ENCODE assay signal across 21 mouse cellular contexts in genomic region chr2:161593391-161594152, GRCm38 (mm10).
DNase-seq lines count a peak whose midpoint lies in the region; ATAC-seq and TF ChIP-seq lines count a peak whose summit lies in the region.
"Had no signal": no experiment of that assay in that cellular context is flagged by ENCODE, and none has a peak within 500 bp of the region (broad histone marks: within the 10 kb centered on the region; RNA-seq: fewer than 3 reads in every experiment).

No protein-coding gene starts in this region.

- no peaks in the 10 kb centered on the region for H3K36me3 ChIP-seq in lung, postnatal 0 days (ENCODE audit: insufficient read depth, low read length)
- no peaks in the 10 kb centered on the region for H3K36me3 ChIP-seq in intestine, embryonic 15.5 days
- no peaks in the 10 kb centered on the region for H3K36me3 ChIP-seq in intestine, embryonic 16.5 days (ENCODE audit: control insufficient read depth, insufficient read depth, low read length)
- H3K36me3 ChIP-seq in stomach, embryonic 16.5 days (ENCODE audit: control insufficient read depth, insufficient read depth, low read length) = no peaks in the 10 kb centered on the region
- no peaks in the 10 kb centered on the region for H3K36me3 ChIP-seq in midbrain, embryonic 11.5 days (ENCODE audit: control insufficient read depth, insufficient read depth, low read length)
- H3K36me3 ChIP-seq: embryonic facial prominence, embryonic 12.5 days; forebrain, embryonic 15.5 days had no signal

- no peak overlapping the region for H3K4me3 ChIP-seq in lung, postnatal 0 days (ENCODE audit: low read depth, low read length)
- H3K4me3 ChIP-seq in intestine, embryonic 15.5 days (replicated peaks) = no peak overlapping the region
- no peak overlapping the region for H3K4me3 ChIP-seq in intestine, embryonic 16.5 days (ENCODE audit: low read length)
- H3K4me3 ChIP-seq in stomach, embryonic 16.5 days (replicated peaks; ENCODE audit: low read length) = no peak overlapping the region
- no peak overlapping the region for H3K4me3 ChIP-seq in midbrain, embryonic 11.5 days (ENCODE audit: low read depth, low read length)
- H3K4me3 ChIP-seq: embryonic facial prominence, embryonic 12.5 days; forebrain, embryonic 13.5 days; forebrain, embryonic 15.5 days had no signal

- no peak overlapping the region for H3K9ac ChIP-seq in lung, postnatal 0 days (replicated peaks; ENCODE audit: low read depth)
- no peak overlapping the region for H3K9ac ChIP-seq in intestine, embryonic 15.5 days
- H3K9ac ChIP-seq in intestine, embryonic 16.5 days (ENCODE audit: low read depth, low read length) = no peak overlapping the region
- no peak overlapping the region for H3K9ac ChIP-seq in stomach, embryonic 16.5 days (ENCODE audit: low read length)
- no peak overlapping the region for H3K9ac ChIP-seq in midbrain, embryonic 11.5 days (ENCODE audit: low read length)
- H3K9ac ChIP-seq: embryonic facial prominence, embryonic 12.5 days; forebrain, embryonic 13.5 days; forebrain, embryonic 15.5 days had no signal

- no peak for TF ChIP-seq EP300 in lung, postnatal 0 days (IDR thresholded peaks at IDR 0.05)

- 73% methylated on average over 7 of the region's 7 CpGs for WGBS in lung, postnatal 0 days
- WGBS in intestine, embryonic 15.5 days = 81% methylated on average over 7 of the region's 7 CpGs
- 80% methylated on average over 7 of the region's 7 CpGs for WGBS in intestine, embryonic 16.5 days
- 70% methylated on average over 7 of the region's 7 CpGs for WGBS in stomach, embryonic 16.5 days
- 94% methylated on average over 7 of the region's 7 CpGs for WGBS in midbrain, embryonic 11.5 days

- no peaks in the 10 kb centered on the region for H3K9me3 ChIP-seq in lung, postnatal 0 days (ENCODE audit: low read length)
- no peaks in the 10 kb centered on the region for H3K9me3 ChIP-seq in intestine, embryonic 15.5 days
- no peaks in the 10 kb centered on the region for H3K9me3 ChIP-seq in intestine, embryonic 16.5 days (ENCODE audit: control insufficient read depth, low read length)
- H3K9me3 ChIP-seq in stomach, embryonic 16.5 days (replicated peaks; ENCODE audit: control insufficient read depth, low read length) = no peaks in the 10 kb centered on the region
- no peaks in the 10 kb centered on the region for H3K9me3 ChIP-seq in midbrain, embryonic 11.5 days (ENCODE audit: control insufficient read depth, low read length)
- H3K9me3 ChIP-seq: embryonic facial prominence, embryonic 12.5 days; forebrain, embryonic 13.5 days; forebrain, embryonic 15.5 days had no signal

- no peaks in the 10 kb centered on the region for H3K27me3 ChIP-seq in lung, postnatal 0 days (replicated peaks; ENCODE audit: insufficient read depth, low read length)
- no peaks in the 10 kb centered on the region for H3K27me3 ChIP-seq in intestine, embryonic 15.5 days (replicated peaks)
- H3K27me3 ChIP-seq in intestine, embryonic 16.5 days (replicated peaks; ENCODE audit: control insufficient read depth, insufficient read depth, low read length) = no peaks in the 10 kb centered on the region
- no peaks in the 10 kb centered on the region for H3K27me3 ChIP-seq in stomach, embryonic 16.5 days (ENCODE audit: control insufficient read depth, insufficient read depth, low read length)
- no peaks in the 10 kb centered on the region for H3K27me3 ChIP-seq in midbrain, embryonic 11.5 days (ENCODE audit: control insufficient read depth, insufficient read depth, low read length)
- H3K27me3 ChIP-seq: embryonic facial prominence, embryonic 12.5 days; forebrain, embryonic 13.5 days; forebrain, embryonic 15.5 days had no signal

- H3K4me2 ChIP-seq in lung, postnatal 0 days (replicated peaks; ENCODE audit: low read depth, low read length) = no peak overlapping the region
- H3K4me2 ChIP-seq in intestine, embryonic 15.5 days (replicated peaks) = no peak overlapping the region
- no peak overlapping the region for H3K4me2 ChIP-seq in intestine, embryonic 16.5 days (ENCODE audit: low read depth, low read length)
- no peak overlapping the region for H3K4me2 ChIP-seq in stomach, embryonic 16.5 days (ENCODE audit: low read depth, low read length)
- no peak overlapping the region for H3K4me2 ChIP-seq in midbrain, embryonic 11.5 days
- H3K4me2 ChIP-seq: embryonic facial prominence, embryonic 12.5 days; forebrain, embryonic 13.5 days; forebrain, embryonic 15.5 days had no signal

- no peak for TF ChIP-seq CTCF in lung, postnatal 0 days (IDR thresholded peaks at IDR 0.05)

- no peak overlapping the region for H3K27ac ChIP-seq in lung, postnatal 0 days (ENCODE audit: low read length)
- H3K27ac ChIP-seq in intestine, embryonic 15.5 days = no peak overlapping the region
- no peak overlapping the region for H3K27ac ChIP-seq in intestine, embryonic 16.5 days (ENCODE audit: low read length)
- no peak overlapping the region for H3K27ac ChIP-seq in stomach, embryonic 16.5 days (ENCODE audit: low read length)
- H3K27ac ChIP-seq in midbrain, embryonic 11.5 days (ENCODE audit: low read depth, low read length) = no peak overlapping the region
- H3K27ac ChIP-seq: embryonic facial prominence, embryonic 12.5 days; forebrain, embryonic 13.5 days; forebrain, embryonic 15.5 days had no signal

- peak; percentile 7 for DNase-seq in lung, postnatal 0 days (ENCODE audit: low spot score)
- no peak for DNase-seq in lung, postnatal 14 days
- no peak for DNase-seq in midbrain, embryonic 11.5 days (ENCODE audit: low spot score, missing footprints)
- DNase-seq in kidney, postnatal 25 days = no peak
- no peak for DNase-seq in neural tube, embryonic 10.5 days (ENCODE audit: extremely low spot score, low spot score)
- DNase-seq: adrenal gland, adult 2 months; adrenal gland, postnatal 10 days; adrenal gland, postnatal 25 days; cerebellum, adult 11 months; cerebellum, adult 18-20 months; cerebellum, adult 8-10 months; cerebellum, adult 9-11 months; cerebellum, postnatal 14 days; cerebellum, postnatal 36 days; embryo, embryonic 11 days had no signal

- no peak for ATAC-seq in lung, postnatal 0 days
- ATAC-seq in intestine, embryonic 15.5 days = peak; percentile 75
- peak; percentile 74 for ATAC-seq in intestine, embryonic 16.5 days
- peak; percentile 21; the same call in 1 of the 2 replicates for ATAC-seq in stomach, embryonic 16.5 days (ENCODE audit: insufficient read depth, low FRiP score)
- ATAC-seq in midbrain, embryonic 11.5 days (ENCODE audit: low FRiP score) = no peak
- ATAC-seq: forebrain, embryonic 13.5 days; forebrain, embryonic 15.5 days had no signal

- H3K4me1 ChIP-seq in lung, postnatal 0 days (ENCODE audit: insufficient read depth, low read depth, low read length) = no peaks in the 10 kb centered on the region
- no peaks in the 10 kb centered on the region for H3K4me1 ChIP-seq in intestine, embryonic 15.5 days (replicated peaks)
- H3K4me1 ChIP-seq in intestine, embryonic 16.5 days (ENCODE audit: control insufficient read depth, insufficient read depth, low read length) = no peaks in the 10 kb centered on the region
- no peaks in the 10 kb centered on the region for H3K4me1 ChIP-seq in stomach, embryonic 16.5 days (ENCODE audit: control insufficient read depth, insufficient read depth, low read length)
- H3K4me1 ChIP-seq in midbrain, embryonic 11.5 days (ENCODE audit: control insufficient read depth, insufficient read depth, low read length) = no peaks in the 10 kb centered on the region
- H3K4me1 ChIP-seq: embryonic facial prominence, embryonic 12.5 days; forebrain, embryonic 15.5 days had no signal

Comparison
In these comparisons a context has a peak if more than half of its experiments do, and no peak if none do; other contexts are left out.
1. ATAC-seq: peak in intestine, embryonic 15.5 days (single experiment), intestine, embryonic 16.5 days (single experiment) and stomach, embryonic 16.5 days (single experiment); none in lung, postnatal 0 days (single experiment) and midbrain, embryonic 11.5 days (single experiment).